Mouse (Mus musculus) bone marrow macrophage, adult 2 months (primary cell): ENCODE data around the gene Peg10.

ENCODE experiments used
- CTCF ChIP-seq: IDR thresholded peaks from 2 replicates; pipeline ENCODE4 v1.5.1; 2012; ENCODE audit warnings: low read depth, mild to moderate bottlenecking, low read length, moderate library complexity
- POLR2A ChIP-seq: IDR thresholded peaks from 2 replicates; pipeline ENCODE4 v1.6.1; 2012; ENCODE audit warnings: mild to moderate bottlenecking, low read depth, low read length, borderline replicate concordance

GRCm38 (mm10) chr6:4723998-4724757 is 22.9 kb upstream of the Peg10 start:
- TF ChIP-seq POLR2A, result no peak
- no peak for TF ChIP-seq CTCF
